Mouse (Mus musculus): Measurements from ENCODE around the gene Fam189a2. TPM values are rescaled to one million over a fixed set of nuclear protein-coding genes. Genes with fewer than 3 reads are reported as not detected.

Gene Fam189a2
- polyA plus RNA-seq, 1 experiment from 2014 or later: 0.03 TPM

GRCm38 (mm10) chr19:24024131-24024530 lies 6.7 kb downstream of the Fam189a2 start:
- Histone ChIP-seq H3K4me3 (replicated peaks) (no peak overlapping the region), H3K36me3 (replicated peaks) (no peaks in the 10 kb centered on the region), H3K27me3 (peaks cover 13% of the 10 kb centered on the region), H3K4me1 (replicated peaks) (no peaks in the 10 kb centered on the region), H3K27ac (replicated peaks) (no peak overlapping the region), H3K4me2 (no peak overlapping the region), H3K9me3 (replicated peaks) (no peaks in the 10 kb centered on the region), H3K9ac (no peak overlapping the region)
- 64% methylated on average over 9 of the region's 9 CpGs for WGBS (ENCODE audit: insufficient replicate concordance)
- no peak for ATAC-seq (ENCODE audit: insufficient read depth)

- no peak overlapping the region for H3K9ac ChIP-seq
- peaks cover 7% of the 10 kb centered on the region; the same call in 1 of the 2 replicates for H3K27me3 ChIP-seq
- H3K27ac ChIP-seq (replicated peaks): no peak overlapping the region
- 72% methylated on average over 7 of the region's 7 CpGs for WGBS (ENCODE audit: insufficient replicate concordance)
- H3K36me3 ChIP-seq (replicated peaks): no peaks in the 10 kb centered on the region
- no peak overlapping the region for H3K4me2 ChIP-seq
- no peaks in the 10 kb centered on the region for H3K4me1 ChIP-seq (replicated peaks)
- H3K9me3 ChIP-seq (replicated peaks): no peaks in the 10 kb centered on the region
- no peak overlapping the region for H3K4me3 ChIP-seq (replicated peaks)
- ATAC-seq (ENCODE audit: insufficient read depth): no peak
Measured at GRCm38 (mm10) chr19:24023351-24023750, 7.5 kb downstream of the Fam189a2 start.

- H3K4me2 ChIP-seq: no peak overlapping the region
- H3K4me1 ChIP-seq (replicated peaks): no peaks in the 10 kb centered on the region
Measured at GRCm38 (mm10) chr19:24022771-24023170, 8.0 kb downstream of the Fam189a2 start.

GRCm38 (mm10) chr19:24022301-24022700 lies 8.5 kb downstream of the Fam189a2 start:
- no peak for ATAC-seq (ENCODE audit: insufficient read depth)
- Histone ChIP-seq H3K27me3 (no peaks in the 10 kb centered on the region), H3K9me3 (replicated peaks) (no peaks in the 10 kb centered on the region), H3K4me1 (replicated peaks) (no peaks in the 10 kb centered on the region), H3K4me2 (no peak overlapping the region), H3K4me3 (replicated peaks) (no peak overlapping the region), H3K27ac (replicated peaks) (no peak overlapping the region), H3K36me3 (replicated peaks) (no peaks in the 10 kb centered on the region), H3K9ac (no peak overlapping the region)
- WGBS (ENCODE audit: insufficient replicate concordance): 39% methylated on average over 6 of the region's 6 CpGs

More at GRCm38 (mm10) chr19:24022771-24023170, 8.0 kb downstream of the Fam189a2 start:
- WGBS (ENCODE audit: insufficient replicate concordance): 51% methylated on average over 3 of the region's 3 CpGs
- Histone ChIP-seq H3K36me3 (replicated peaks) (no peaks in the 10 kb centered on the region), H3K4me3 (replicated peaks) (no peak overlapping the region), H3K9me3 (replicated peaks) (no peaks in the 10 kb centered on the region), H3K27ac (replicated peaks) (no peak overlapping the region), H3K9ac (no peak overlapping the region), H3K27me3 (peaks cover under 1% of the 10 kb centered on the region; the same call in 1 of the 2 replicates)
- ATAC-seq (ENCODE audit: insufficient read depth): no peak

- WGBS (ENCODE audit: insufficient replicate concordance): 56% methylated on average over 3 of the region's 3 CpGs
- Histone ChIP-seq H3K4me2 (no peak overlapping the region), H3K9ac (no peak overlapping the region), H3K9me3 (replicated peaks) (no peaks in the 10 kb centered on the region), H3K27ac (replicated peaks) (no peak overlapping the region), H3K36me3 (replicated peaks) (no peaks in the 10 kb centered on the region), H3K4me3 (replicated peaks) (no peak overlapping the region), H3K4me1 (replicated peaks) (no peaks in the 10 kb centered on the region), H3K27me3 (no peaks in the 10 kb centered on the region)
- ATAC-seq (ENCODE audit: insufficient read depth): no peak
Measured at GRCm38 (mm10) chr19:24020736-24021135, 10.1 kb downstream of the Fam189a2 start.

GRCm38 (mm10) chr19:24019609-24020008 lies 11.2 kb downstream of the Fam189a2 start:
- Histone ChIP-seq H3K36me3 (replicated peaks) (no peaks in the 10 kb centered on the region), H3K4me2 (no peak overlapping the region), H3K9me3 (replicated peaks) (no peaks in the 10 kb centered on the region), H3K9ac (no peak overlapping the region), H3K4me1 (replicated peaks) (no peaks in the 10 kb centered on the region), H3K27ac (replicated peaks) (no peak overlapping the region), H3K4me3 (replicated peaks) (no peak overlapping the region), H3K27me3 (no peaks in the 10 kb centered on the region)
- WGBS (ENCODE audit: insufficient replicate concordance): 67% methylated on average over 9 of the region's 9 CpGs
- no peak for ATAC-seq (ENCODE audit: insufficient read depth)

GRCm38 (mm10) chr19:24018396-24018795 lies 12.4 kb downstream of the Fam189a2 start:
- Histone ChIP-seq H3K9me3 (replicated peaks) (no peaks in the 10 kb centered on the region), H3K27ac (replicated peaks) (no peak overlapping the region), H3K27me3 (no peaks in the 10 kb centered on the region), H3K4me3 (replicated peaks) (no peak overlapping the region), H3K4me2 (no peak overlapping the region), H3K36me3 (replicated peaks) (no peaks in the 10 kb centered on the region), H3K9ac (no peak overlapping the region), H3K4me1 (replicated peaks) (no peaks in the 10 kb centered on the region)
- WGBS (ENCODE audit: insufficient replicate concordance): 45% methylated on average over 3 of the region's 3 CpGs
- ATAC-seq (ENCODE audit: insufficient read depth): no peak

- WGBS (ENCODE audit: insufficient replicate concordance): 56% methylated on average over 3 of the region's 3 CpGs
- no peak overlapping the region for H3K27ac ChIP-seq (replicated peaks)
- no peak for ATAC-seq (ENCODE audit: insufficient read depth)
Measured at GRCm38 (mm10) chr19:24017892-24018291, 12.9 kb downstream of the Fam189a2 start.

GRCm38 (mm10) chr19:24017427-24017826 lies 13.4 kb downstream of the Fam189a2 start:
- no peak for ATAC-seq (ENCODE audit: insufficient read depth)
- H3K27me3 ChIP-seq: no peaks in the 10 kb centered on the region
- H3K4me3 ChIP-seq (replicated peaks): no peak overlapping the region
- no peak overlapping the region for H3K4me2 ChIP-seq
- WGBS (ENCODE audit: insufficient replicate concordance): 15% methylated on average over 1 of the region's 1 CpGs
- H3K4me1 ChIP-seq (replicated peaks): no peaks in the 10 kb centered on the region
- no peaks in the 10 kb centered on the region for H3K36me3 ChIP-seq (replicated peaks)
- H3K9me3 ChIP-seq (replicated peaks): no peaks in the 10 kb centered on the region
- H3K9ac ChIP-seq: no peak overlapping the region
- H3K27ac ChIP-seq (replicated peaks): no peak overlapping the region

More at GRCm38 (mm10) chr19:24017892-24018291, 12.9 kb downstream of the Fam189a2 start:
- Histone ChIP-seq H3K27me3 (no peaks in the 10 kb centered on the region), H3K9me3 (replicated peaks) (no peaks in the 10 kb centered on the region), H3K9ac (no peak overlapping the region), H3K4me2 (no peak overlapping the region), H3K36me3 (replicated peaks) (no peaks in the 10 kb centered on the region), H3K4me1 (replicated peaks) (no peaks in the 10 kb centered on the region), H3K4me3 (replicated peaks) (no peak overlapping the region)

GRCm38 (mm10) chr19:24016706-24017386 lies 14.0 kb downstream of the Fam189a2 start:
- no peak for ATAC-seq (ENCODE audit: insufficient read depth)
- 35% methylated on average over 3 of the region's 3 CpGs for WGBS (ENCODE audit: insufficient replicate concordance)
- H3K4me3 ChIP-seq (replicated peaks): no peak overlapping the region
- no peaks in the 10 kb centered on the region for H3K4me1 ChIP-seq (replicated peaks)
- no peak overlapping the region for H3K4me2 ChIP-seq
- no peaks in the 10 kb centered on the region for H3K36me3 ChIP-seq (replicated peaks)
- H3K9ac ChIP-seq: no peak overlapping the region
- H3K27ac ChIP-seq (replicated peaks): no peak overlapping the region
- H3K27me3 ChIP-seq: no peaks in the 10 kb centered on the region
- no peaks in the 10 kb centered on the region for H3K9me3 ChIP-seq (replicated peaks)

- no peak overlapping the region for H3K4me2 ChIP-seq
- no peaks in the 10 kb centered on the region for H3K9me3 ChIP-seq (replicated peaks)
- no peak for ATAC-seq (ENCODE audit: insufficient read depth)
- H3K4me3 ChIP-seq (replicated peaks): no peak overlapping the region
- no peak overlapping the region for H3K27ac ChIP-seq (replicated peaks)
- WGBS (ENCODE audit: insufficient replicate concordance): 57% methylated on average over 3 of the region's 3 CpGs
- no peaks in the 10 kb centered on the region for H3K36me3 ChIP-seq (replicated peaks)
- H3K4me1 ChIP-seq (replicated peaks): no peaks in the 10 kb centered on the region
- H3K9ac ChIP-seq: no peak overlapping the region
- H3K27me3 ChIP-seq: no peaks in the 10 kb centered on the region
Measured at GRCm38 (mm10) chr19:24013241-24013640, 17.6 kb downstream of the Fam189a2 start.

GRCm38 (mm10) chr19:24012479-24012878 lies 18.3 kb downstream of the Fam189a2 start:
- Histone ChIP-seq H3K9ac (no peak overlapping the region), H3K4me3 (replicated peaks) (no peak overlapping the region), H3K4me1 (replicated peaks) (no peaks in the 10 kb centered on the region), H3K36me3 (replicated peaks) (no peaks in the 10 kb centered on the region), H3K27me3 (no peaks in the 10 kb centered on the region), H3K4me2 (no peak overlapping the region), H3K9me3 (replicated peaks) (no peaks in the 10 kb centered on the region), H3K27ac (replicated peaks) (no peak overlapping the region)
- ATAC-seq (ENCODE audit: insufficient read depth): no peak
- WGBS (ENCODE audit: insufficient replicate concordance): 73% methylated on average over 8 of the region's 8 CpGs

Data from liver, embryonic 15.5 days (tissue).